Mouse (Mus musculus): ENCODE data around the gene Cdr2.
"Not testable (repeated sequence)": the region's sequence is repeated elsewhere in the genome, so short reads cannot be mapped to it uniquely, and the experiment has no call there.

Gene Cdr2

GRCm38 (mm10) chr7:120982200-120982841, at the start of gene Cdr2, which contains the start of gene Mfsd13b:
Gene Cdr2 (minus strand): TSS chr7:120982312.
Gene Mfsd13b (plus strand): TSS chr7:120982509.
- DNase-seq (ENCODE audit: low read depth): peak; percentile 99

- DNase-seq (ENCODE audit: low read depth): not testable (repeated sequence)
These were observed 47.8 kb upstream of the Cdr2 start for GRCm38 (mm10) chr7:121029947-121030346.

- DNase-seq (ENCODE audit: low read depth): no peak
These were observed 44.2 kb upstream of the Cdr2 start for GRCm38 (mm10) chr7:121026300-121026699.

DNA sequence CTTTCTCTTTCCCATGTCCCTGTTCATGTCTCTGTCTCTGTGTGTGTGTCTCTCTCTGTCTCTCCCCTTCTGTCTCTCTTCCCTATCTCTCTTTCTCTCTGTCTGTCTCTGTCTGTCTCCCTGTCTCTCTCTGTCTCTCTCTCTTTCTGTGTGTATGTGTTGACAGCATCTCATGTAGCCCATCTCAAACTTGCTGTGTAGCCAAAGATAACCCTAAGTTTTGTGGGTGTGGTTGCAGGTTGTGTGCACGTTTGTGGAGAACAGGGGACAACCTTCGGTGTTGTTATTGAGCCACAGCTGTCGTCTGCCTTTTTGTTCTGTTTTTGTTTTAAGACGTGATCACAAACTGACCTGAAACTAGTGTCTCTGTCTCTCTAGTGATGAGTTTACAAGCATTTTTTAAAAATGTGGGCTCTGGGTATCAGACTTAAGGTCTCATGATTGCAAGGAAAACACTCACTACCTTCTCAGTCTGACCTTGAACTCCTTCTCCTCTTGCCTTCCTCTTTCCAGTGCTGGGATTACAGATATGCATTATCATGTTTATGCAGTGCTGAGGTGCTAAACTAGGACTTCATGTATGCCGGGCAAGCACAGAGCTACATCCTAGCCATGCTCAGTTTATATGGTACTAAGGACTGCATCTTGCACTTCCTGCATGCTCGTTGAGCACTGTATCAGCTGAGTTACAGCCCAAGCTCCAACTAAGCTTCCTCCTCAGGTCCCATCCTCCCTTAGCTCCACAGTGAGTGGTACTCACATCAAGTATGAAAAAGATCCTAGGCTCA, 43.3 kb upstream of the Cdr2 start:
- no peak for DNase-seq (ENCODE audit: low read depth)

DNA sequence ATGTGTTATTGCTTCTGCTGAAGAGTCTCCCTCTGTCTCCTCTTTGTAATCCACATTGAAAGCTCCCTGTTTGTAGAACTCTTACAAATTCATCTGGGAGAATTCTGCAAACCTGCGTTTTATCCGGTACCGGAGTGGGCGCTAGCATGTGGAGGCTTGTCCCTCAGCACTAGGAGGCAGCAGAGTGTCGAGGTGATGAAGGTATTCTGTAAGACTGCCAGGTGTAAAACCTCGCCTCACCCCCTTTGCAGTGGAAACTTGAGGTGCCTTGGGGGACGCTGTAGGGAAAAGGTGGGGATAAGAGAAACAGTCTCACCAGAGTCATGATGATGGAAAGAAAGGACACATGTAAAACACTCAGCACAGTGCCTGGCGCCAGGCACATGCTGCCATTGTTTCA, 38.2 kb upstream of the Cdr2 start:
- DNase-seq (ENCODE audit: low read depth): no peak

DNA sequence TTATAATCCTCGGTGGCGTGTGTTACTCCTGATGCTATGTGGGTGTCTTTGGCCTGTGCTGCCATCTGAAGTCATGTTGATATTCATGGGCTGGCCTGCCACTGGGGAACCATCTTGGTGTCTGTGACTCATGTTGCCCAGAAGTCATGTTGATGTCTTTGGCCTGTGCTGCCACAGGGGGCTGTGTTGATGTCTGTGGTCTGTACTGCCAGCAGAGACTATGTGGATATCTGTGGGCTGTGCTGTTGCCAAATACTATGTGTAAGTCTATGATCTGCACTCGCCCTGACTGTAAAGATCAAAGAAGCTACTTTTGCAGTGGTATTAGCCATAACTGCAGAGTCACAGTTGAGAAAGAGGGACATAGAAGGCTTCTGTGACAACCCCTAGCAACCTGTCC, 36.7 kb upstream of the Cdr2 start:
- no peak for DNase-seq (ENCODE audit: low read depth)

DNA sequence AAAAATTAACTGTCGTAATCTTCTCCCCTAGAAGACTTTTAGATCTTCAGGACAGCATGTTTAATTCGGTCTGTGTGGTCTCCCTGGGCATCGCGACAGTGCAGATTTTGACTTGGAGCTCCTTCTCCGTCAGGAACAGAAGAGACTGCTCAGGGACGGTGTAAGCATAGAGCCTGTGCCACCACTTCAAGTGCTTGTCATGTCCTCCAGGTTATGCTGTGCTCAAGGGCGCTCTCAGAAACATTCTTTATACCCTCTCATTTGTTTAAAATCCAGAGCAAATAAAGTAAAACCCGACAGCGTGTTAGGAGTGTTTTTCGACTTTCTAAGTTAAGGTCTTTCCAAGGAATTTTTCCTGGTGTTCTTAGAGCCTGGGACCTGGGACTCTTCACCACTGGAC, 32.4 kb upstream of the Cdr2 start:
- DNase-seq (ENCODE audit: low read depth): no peak

GRCm38 (mm10) chr7:121011794-121012689, 29.9 kb upstream of the Cdr2 start:
- no peak for DNase-seq (ENCODE audit: low read depth)

DNA sequence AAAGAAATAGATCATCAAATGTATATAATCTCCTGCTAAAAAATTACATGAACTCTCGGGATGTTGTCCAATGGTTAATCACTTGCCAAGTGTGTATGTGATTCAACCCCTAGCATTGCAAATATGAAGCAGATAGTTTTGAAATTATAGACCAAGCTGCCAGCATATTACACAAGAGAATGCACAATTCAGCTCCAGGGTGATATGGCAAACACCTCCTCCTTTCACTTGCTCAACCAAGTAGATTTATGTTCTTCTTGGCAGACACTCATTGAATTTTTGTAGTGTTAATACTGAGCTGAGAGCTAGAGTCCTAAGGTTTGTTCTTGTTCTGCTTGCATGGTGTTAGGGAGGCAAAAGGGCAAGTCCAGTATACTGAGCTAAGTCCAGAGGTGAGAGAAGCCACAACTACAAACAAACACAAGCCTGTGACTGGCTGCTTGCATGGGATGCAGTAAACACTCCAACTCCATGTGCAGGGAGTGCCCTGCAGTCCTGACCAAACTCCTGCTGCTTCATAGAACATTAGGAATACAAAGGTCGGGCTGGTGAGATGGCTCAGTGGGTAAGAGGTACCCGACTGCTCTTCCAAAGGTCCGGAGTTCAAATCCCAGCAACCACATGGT, 21.8 kb upstream of the Cdr2 start:
- DNase-seq (ENCODE audit: low read depth): no peak

DNA sequence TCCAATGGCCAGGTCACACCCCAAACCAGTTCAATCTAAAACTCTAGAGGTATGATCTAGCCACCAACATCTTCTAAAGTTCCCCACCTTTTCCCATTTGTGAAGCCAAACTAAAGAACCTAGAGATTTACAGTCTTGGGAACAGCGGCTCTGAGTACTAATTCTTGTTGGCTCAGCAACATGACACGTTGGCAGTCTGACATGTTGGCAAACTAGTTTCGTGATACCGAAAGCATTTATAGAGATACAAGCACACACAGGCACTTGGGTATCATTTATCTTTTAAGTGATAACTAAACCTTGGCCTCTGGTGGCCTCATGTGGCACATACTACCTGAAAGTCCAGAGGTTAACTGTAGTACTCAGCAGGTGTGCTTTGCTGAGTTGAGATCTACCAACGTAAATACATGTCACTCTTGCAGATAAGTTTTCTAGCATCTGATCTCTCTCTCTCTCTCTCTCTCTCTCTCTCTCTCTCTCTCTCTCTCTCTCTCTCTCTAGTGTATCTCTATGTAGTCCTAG, 20.4 kb upstream of the Cdr2 start:
- no peak for DNase-seq (ENCODE audit: low read depth)

DNA sequence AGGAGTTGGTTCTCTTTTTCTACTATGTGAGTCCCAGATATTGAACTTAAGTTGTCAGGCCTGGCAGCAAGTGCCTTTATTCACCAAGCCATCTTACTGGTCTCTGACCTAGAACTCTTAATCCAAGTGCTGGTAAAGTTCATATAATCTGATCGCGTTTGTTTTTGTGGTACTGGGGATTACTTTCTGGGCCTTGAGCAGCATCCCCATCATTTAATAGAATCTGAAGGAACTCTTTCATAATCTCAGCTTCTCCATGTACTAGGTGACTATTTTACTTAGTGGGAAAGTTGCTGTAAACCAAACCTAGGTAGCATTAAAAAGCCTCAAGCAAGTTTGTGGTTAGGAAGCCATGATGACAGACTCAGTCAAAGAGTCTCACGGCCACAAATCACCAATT, 19.8 kb upstream of the Cdr2 start:
- no peak for DNase-seq (ENCODE audit: low read depth)

GRCm38 (mm10) chr7:121000065-121000822, 18.1 kb upstream of the Cdr2 start:
- DNase-seq (ENCODE audit: low read depth): no peak

DNA sequence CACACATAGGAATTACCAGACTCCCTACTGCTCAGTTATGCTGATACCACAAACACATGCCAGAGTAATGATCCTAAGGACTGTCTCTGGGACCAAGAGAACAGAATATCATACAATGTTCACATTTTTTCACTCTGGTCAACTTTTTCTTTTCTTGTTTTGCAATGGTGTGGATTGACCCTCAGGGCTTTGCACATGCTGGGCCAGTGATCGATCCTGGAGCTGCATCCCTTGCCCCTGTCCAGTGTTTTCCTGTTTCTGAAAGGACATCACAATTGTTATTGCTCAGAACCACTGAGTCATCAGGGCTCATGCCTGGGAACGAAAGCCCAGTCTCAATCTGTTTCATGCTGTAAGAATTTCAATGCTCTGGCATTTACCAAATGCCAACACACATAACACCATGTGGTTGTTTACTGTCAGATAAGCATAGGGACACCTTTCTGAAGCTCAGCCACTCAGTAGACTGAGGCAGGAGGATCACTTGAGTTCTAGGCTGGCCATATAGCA, 17.0 kb upstream of the Cdr2 start:
- no peak for DNase-seq (ENCODE audit: low read depth)

DNA sequence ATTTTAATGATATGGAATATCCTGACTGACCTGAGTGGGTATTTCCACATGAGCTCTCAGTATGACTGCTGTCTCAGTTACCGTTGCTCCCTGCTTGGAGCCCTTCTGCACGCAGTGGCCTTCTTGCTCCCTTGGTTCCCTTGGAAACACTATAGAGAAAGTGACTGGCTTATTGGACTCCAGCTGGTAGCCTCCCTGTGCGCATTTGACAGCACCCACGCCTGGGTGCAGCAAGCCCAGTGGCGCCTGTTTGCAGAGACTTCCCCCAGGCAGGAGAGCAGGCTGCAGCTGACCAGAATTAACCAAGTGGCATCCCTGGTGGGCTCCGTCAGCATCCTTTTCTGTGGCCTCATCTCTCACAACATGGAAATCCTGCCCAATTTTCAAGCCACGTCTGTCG, 9.1 kb upstream of the Cdr2 start:
- DNase-seq (ENCODE audit: low read depth): no peak

GRCm38 (mm10) chr7:120982968-120983367, 856 bp upstream of the Cdr2 start:
- DNase-seq (ENCODE audit: low read depth): no peak

DNA sequence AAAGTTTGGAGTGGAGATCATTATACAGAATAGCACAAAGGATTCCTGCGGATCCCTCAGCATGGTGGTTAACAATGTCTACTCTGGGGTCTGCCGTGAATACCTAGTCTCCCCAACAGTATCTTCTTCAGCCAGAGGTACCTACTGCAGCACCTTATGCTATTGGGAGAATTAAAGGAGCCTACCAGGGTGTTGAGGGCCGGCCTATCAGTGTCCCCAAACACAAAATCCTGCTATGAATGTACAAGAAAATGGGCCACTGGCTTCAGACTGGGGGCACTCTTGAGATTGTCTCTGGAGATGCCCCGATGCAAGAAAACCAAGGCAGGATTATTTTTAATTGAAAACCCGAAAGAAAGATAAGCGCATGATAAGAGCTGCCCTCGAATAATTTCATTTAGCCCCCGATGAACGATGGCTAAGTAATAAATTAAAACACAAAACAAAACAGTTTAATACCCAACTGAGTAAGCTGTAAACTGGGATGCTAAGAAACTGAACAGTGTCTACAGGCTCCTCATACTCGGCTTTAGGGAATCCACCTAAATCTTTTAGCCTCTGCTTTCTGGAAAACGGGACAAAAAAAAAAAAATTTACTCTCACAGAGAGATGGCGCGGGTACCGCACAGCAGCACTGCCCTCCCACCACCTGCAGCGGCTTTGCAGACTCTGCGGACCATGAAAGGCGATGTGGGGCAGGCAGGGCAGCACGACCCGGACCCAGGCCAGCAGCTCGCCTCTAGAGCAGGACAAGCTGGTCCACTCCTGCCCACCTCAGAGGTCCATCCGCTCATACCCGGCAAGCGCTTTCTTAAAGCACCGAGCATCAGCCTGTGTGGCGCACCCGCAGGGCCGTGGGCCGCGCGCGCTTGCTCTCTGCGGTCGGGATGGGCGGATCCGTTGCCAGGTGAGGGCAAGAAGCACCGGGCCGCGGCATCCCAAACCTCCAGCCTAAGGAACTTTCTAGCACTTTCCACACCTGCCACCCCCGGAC, 884 bp downstream of the Cdr2 start:
- no peak for DNase-seq (ENCODE audit: low read depth)

DNA sequence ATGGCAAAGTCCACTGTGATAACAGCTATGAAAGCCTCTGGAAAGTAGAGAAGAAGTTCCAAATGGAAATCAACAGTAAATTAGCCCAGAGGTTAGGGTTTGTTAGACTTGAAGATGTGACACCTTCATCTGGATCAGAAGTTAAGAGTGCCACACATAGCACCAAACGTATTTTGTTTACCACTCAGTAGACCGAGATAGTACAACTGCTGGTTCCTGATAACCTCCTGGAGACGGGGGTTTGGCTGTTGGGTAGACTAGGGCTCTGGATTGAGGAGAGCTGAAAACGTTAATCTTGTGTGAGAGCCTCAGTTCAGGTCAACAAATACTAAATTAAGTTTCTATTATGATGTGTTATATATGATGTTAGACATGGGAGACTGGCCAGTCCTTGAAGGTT, 2.1 kb downstream of the Cdr2 start:
- no peak for DNase-seq (ENCODE audit: low read depth)

DNA sequence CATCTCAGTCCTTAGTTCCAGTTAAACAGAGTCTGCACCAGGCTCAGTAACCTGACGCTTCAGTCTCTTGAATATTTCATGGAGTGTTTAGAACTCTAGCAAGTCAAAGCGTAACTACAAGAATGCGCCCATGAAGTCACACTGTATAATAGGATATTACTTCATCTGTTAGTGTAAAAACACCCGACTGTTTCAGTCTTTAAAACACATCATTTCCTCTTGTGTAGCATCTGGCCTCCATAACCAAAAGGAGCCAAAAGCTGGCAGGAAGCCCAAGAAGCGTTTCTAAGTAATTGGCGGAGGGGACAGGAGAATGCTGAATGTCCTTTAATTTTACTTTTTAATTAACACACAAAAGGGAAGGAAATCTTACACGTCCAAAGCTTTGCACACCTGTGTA, 5.0 kb downstream of the Cdr2 start:
- no peak for DNase-seq (ENCODE audit: low read depth)

GRCm38 (mm10) chr7:120974001-120974400, 8.1 kb downstream of the Cdr2 start:
- DNase-seq (ENCODE audit: low read depth): no peak

DNA sequence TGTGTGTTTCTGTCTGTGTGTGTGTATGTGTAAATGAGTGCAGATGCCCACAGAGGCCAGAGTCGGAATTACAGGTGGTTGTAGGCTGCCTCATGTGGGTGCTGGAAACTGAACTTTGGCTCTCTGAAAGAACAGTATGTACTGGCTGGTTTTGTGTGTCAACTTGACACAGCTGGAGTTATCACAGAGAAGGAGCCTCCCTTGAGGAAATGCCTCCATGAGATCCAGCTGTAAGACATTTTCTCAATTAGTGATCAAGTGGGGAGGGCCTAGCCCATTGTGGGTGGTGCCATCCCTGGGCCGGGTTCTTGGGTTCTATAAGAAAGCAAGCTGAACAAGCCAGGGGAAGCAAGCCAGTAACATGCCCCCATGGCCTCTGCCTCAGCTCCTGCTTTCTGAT, 9.6 kb downstream of the Cdr2 start:
- not testable (repeated sequence) for DNase-seq (ENCODE audit: low read depth)
